Mouse (Mus musculus): ENCODE results near the gene Zdhhc15. TPM values are rescaled to one million over a fixed set of nuclear protein-coding genes. Genes with fewer than 3 reads are reported as not detected.

The Zdhhc15 gene
- total RNA-seq, 4 experiments from 2014 or later, result 0.27 to 0.44 (median 0.33) TPM

Other genes starting within 250 kb of the Zdhhc15 start
- 10 to 100 TPM in 2 of 4 experiments, 1 to 10 TPM in 2; 8.9 to 13.0 (median 10.3) TPM for gene Uprt, start 188.2 kb downstream of the Zdhhc15 start, total RNA-seq (2022)
- not detected for gene Magee2, start 186.2 kb upstream of the Zdhhc15 start, total RNA-seq (2022)